Mouse (Mus musculus) midbrain, embryonic 15.5 days (tissue): ENCODE measurements around the gene Atxn2. TPM values are rescaled to one million over a fixed set of nuclear protein-coding genes. Genes with fewer than 3 reads are reported as not detected.

Experiments used
- ATAC-seq: fragments of 200-750 bp; cut with Nextera tagmentation; replicated peaks from 2 replicates; pipeline ENCODE4 v1.8.0; 2017; ENCODE audit warnings: moderate TSS enrichment
- H3K27ac ChIP-seq: fragments of 300-500 bp; sonication (generic); 2 replicates; pipeline ENCODE4 v1.5.1; 2015; ENCODE audit warnings: mild to moderate bottlenecking, inconsistent platforms
- H3K27me3 ChIP-seq: fragments of 300-500 bp; sonication (generic); replicated peaks from 2 replicates; pipeline ENCODE4 v1.6.1; 2015; ENCODE audit warnings: inconsistent platforms
- H3K36me3 ChIP-seq: fragments of 300-500 bp; sonication (generic); replicated peaks from 2 replicates; pipeline ENCODE4 v1.6.1; 2015; ENCODE audit warnings: inconsistent platforms
- H3K4me1 ChIP-seq: fragments of 300-500 bp; sonication (generic); 2 replicates; pipeline ENCODE4 v1.6.1; 2015; ENCODE audit warnings: inconsistent platforms
- H3K4me2 ChIP-seq: fragments of 300-500 bp; sonication (generic); 2 replicates; pipeline ENCODE4 v1.6.1; 2015; ENCODE audit warnings: inconsistent platforms, mild to moderate bottlenecking, moderate library complexity
- H3K4me3 ChIP-seq: fragments of 300-500 bp; sonication (generic); 2 replicates; pipeline ENCODE4 v1.5.1; 2015; ENCODE audit warnings: mild to moderate bottlenecking, inconsistent platforms
- H3K9ac ChIP-seq: fragments of 300-500 bp; sonication (generic); 2 replicates; pipeline ENCODE4 v1.6.1; 2015; ENCODE audit warnings: mild to moderate bottlenecking, inconsistent platforms
- H3K9me3 ChIP-seq: fragments of 300-500 bp; sonication (generic); 2 replicates; pipeline ENCODE4 v1.6.1; 2016; ENCODE audit warnings: inconsistent platforms
- WGBS: fragments of 180-500 bp; shearing (Covaris S2); methylation state at CpG from one replicate; pipeline ENCODE4 v1.1.7; 2015; ENCODE audit warnings: mixed read lengths; 5-methylcytosine and 5-hydroxymethylcytosine counted together
- polyA plus RNA-seq: library from polyadenylated mRNA; unstranded; fragments of >200 nt; fragmentation: Nextera tagmentation; extraction: Ambion mirVana; gene quantifications from 2 replicates; pipeline ENCODE4 v1.2.1, GENCODE M21; 2015

The Atxn2 gene
- 107 and 111 TPM in 2 replicates for polyA plus RNA-seq

- peaks cover 37% of the 10 kb centered on the region for H3K4me1 ChIP-seq
- no peaks in the 10 kb centered on the region for H3K36me3 ChIP-seq
- ATAC-seq, result peak; percentile 79
- peak within 1 kb of the TSS; percentile 96 for H3K4me2 ChIP-seq
- H3K4me3 ChIP-seq, result peak within 1 kb of the TSS; percentile 96
- H3K27me3 ChIP-seq, result no peaks in the 10 kb centered on the region
- under 1% methylated on average over 73 of the region's 103 CpGs for WGBS
- H3K9me3 ChIP-seq, result no peaks in the 10 kb centered on the region
- peak within 1 kb of the TSS; percentile 98 for H3K27ac ChIP-seq
- peak within 1 kb of the TSS; percentile 99 for H3K9ac ChIP-seq
Observed at GRCm38 (mm10) chr5:121711174-121711927, at the start of gene Atxn2. Gene Atxn2 (plus strand): TSS chr5:121711337.

- H3K4me3 ChIP-seq, result peak overlapping the region; percentile 59
- peaks cover 23% of the 10 kb centered on the region for H3K4me1 ChIP-seq
- peak overlapping the region; percentile 71 for H3K9ac ChIP-seq
- H3K36me3 ChIP-seq, result peaks cover 9% of the 10 kb centered on the region
- no peak for ATAC-seq
- WGBS, result 81% methylated on average over 5 of the region's 5 CpGs
- H3K4me2 ChIP-seq, result peak overlapping the region; percentile 68
- H3K9me3 ChIP-seq, result no peaks in the 10 kb centered on the region
- no peak overlapping the region for H3K27ac ChIP-seq
- no peaks in the 10 kb centered on the region for H3K27me3 ChIP-seq
Observed at GRCm38 (mm10) chr5:121661494-121661893, 49.6 kb upstream of the Atxn2 start.

GRCm38 (mm10) chr5:121663456-121663855 is 47.7 kb upstream of the Atxn2 start:
- no peaks in the 10 kb centered on the region for H3K27me3 ChIP-seq
- no peaks in the 10 kb centered on the region for H3K9me3 ChIP-seq
- H3K36me3 ChIP-seq, result peaks cover 9% of the 10 kb centered on the region
- no peak for ATAC-seq
- H3K27ac ChIP-seq, result no peak overlapping the region
- no peak overlapping the region for H3K4me3 ChIP-seq
- H3K9ac ChIP-seq, result no peak overlapping the region
- no peak overlapping the region for H3K4me2 ChIP-seq
- WGBS, result 90% methylated on average over 8 of the region's 8 CpGs
- peaks cover 23% of the 10 kb centered on the region for H3K4me1 ChIP-seq

- Histone ChIP-seq H3K4me2 (no peak overlapping the region), H3K27me3 (no peaks in the 10 kb centered on the region), H3K36me3 (peaks cover 9% of the 10 kb centered on the region), H3K9me3 (no peaks in the 10 kb centered on the region), H3K4me3 (no peak overlapping the region), H3K27ac (no peak overlapping the region), H3K4me1 (peaks cover 23% of the 10 kb centered on the region), H3K9ac (no peak overlapping the region)
- ATAC-seq, result no peak
- 93% methylated on average over 6 of the region's 6 CpGs for WGBS
Observed at GRCm38 (mm10) chr5:121664078-121664477, 47.1 kb upstream of the Atxn2 start.

GRCm38 (mm10) chr5:121664971-121665370 is 46.2 kb upstream of the Atxn2 start:
- Histone ChIP-seq H3K27ac (no peak overlapping the region), H3K9me3 (no peaks in the 10 kb centered on the region), H3K4me1 (peaks cover 17% of the 10 kb centered on the region), H3K4me2 (no peak overlapping the region), H3K9ac (no peak overlapping the region), H3K4me3 (no peak overlapping the region), H3K27me3 (no peaks in the 10 kb centered on the region), H3K36me3 (peaks cover 9% of the 10 kb centered on the region)
- no peak for ATAC-seq
- WGBS, result 96% methylated on average over 9 of the region's 9 CpGs

- H3K27me3 ChIP-seq, result no peaks in the 10 kb centered on the region
- H3K9ac ChIP-seq, result no peak overlapping the region
- H3K36me3 ChIP-seq, result peaks cover 13% of the 10 kb centered on the region
- WGBS, result 98% methylated on average over 4 of the region's 4 CpGs
- no peak overlapping the region for H3K27ac ChIP-seq
- no peak for ATAC-seq
- H3K4me2 ChIP-seq, result no peak overlapping the region
- no peak overlapping the region for H3K4me3 ChIP-seq
- H3K4me1 ChIP-seq, result peaks cover 6% of the 10 kb centered on the region
- no peaks in the 10 kb centered on the region for H3K9me3 ChIP-seq
Observed at GRCm38 (mm10) chr5:121667067-121667466, 44.1 kb upstream of the Atxn2 start.

- H3K9me3 ChIP-seq, result no peaks in the 10 kb centered on the region
Observed at GRCm38 (mm10) chr5:121668411-121668810, 42.7 kb upstream of the Atxn2 start.

GRCm38 (mm10) chr5:121670412-121670811 is 40.7 kb upstream of the Atxn2 start:
- H3K9me3 ChIP-seq, result no peaks in the 10 kb centered on the region
- no peak overlapping the region for H3K4me2 ChIP-seq
- 80% methylated on average over 3 of the region's 3 CpGs for whole genome bisulfite sequencing
- H3K36me3 ChIP-seq, result peaks cover 12% of the 10 kb centered on the region
- no peak overlapping the region for H3K27ac ChIP-seq
- no peaks in the 10 kb centered on the region for H3K4me1 ChIP-seq
- H3K27me3 ChIP-seq, result no peaks in the 10 kb centered on the region
- no peak overlapping the region for H3K9ac ChIP-seq
- no peak for ATAC-seq
- H3K4me3 ChIP-seq, result no peak overlapping the region

More at GRCm38 (mm10) chr5:121668411-121668810, 42.7 kb upstream of the Atxn2 start:
- no peak overlapping the region for H3K4me2 ChIP-seq
- no peak overlapping the region for H3K9ac ChIP-seq
- H3K27me3 ChIP-seq, result no peaks in the 10 kb centered on the region
- peaks cover 15% of the 10 kb centered on the region for H3K36me3 ChIP-seq
- no peak for ATAC-seq
- WGBS, result 89% methylated on average over 6 of the region's 6 CpGs
- H3K4me3 ChIP-seq, result no peak overlapping the region
- no peak overlapping the region for H3K27ac ChIP-seq
- no peaks in the 10 kb centered on the region for H3K4me1 ChIP-seq

- H3K27me3 ChIP-seq, result no peaks in the 10 kb centered on the region
- no peak overlapping the region for H3K9ac ChIP-seq
- H3K4me3 ChIP-seq, result no peak overlapping the region
- 100% methylated on average over 2 of the region's 2 CpGs for WGBS
- no peaks in the 10 kb centered on the region for H3K4me1 ChIP-seq
- no peak for ATAC-seq
- no peak overlapping the region for H3K27ac ChIP-seq
- no peaks in the 10 kb centered on the region for H3K9me3 ChIP-seq
- H3K36me3 ChIP-seq, result peaks cover 73% of the 10 kb centered on the region
- H3K4me2 ChIP-seq, result no peak overlapping the region
Observed at GRCm38 (mm10) chr5:121682250-121682649, 28.9 kb upstream of the Atxn2 start.

GRCm38 (mm10) chr5:121685495-121685894 is 25.6 kb upstream of the Atxn2 start:
- no peaks in the 10 kb centered on the region for H3K27me3 ChIP-seq
- no peak for ATAC-seq
- H3K4me3 ChIP-seq, result no peak overlapping the region
- no peaks in the 10 kb centered on the region for H3K4me1 ChIP-seq
- 87% methylated on average over 6 of the region's 6 CpGs for WGBS
- no peaks in the 10 kb centered on the region for H3K9me3 ChIP-seq
- no peak overlapping the region for H3K4me2 ChIP-seq
- no peak overlapping the region for H3K27ac ChIP-seq
- peaks cover 42% of the 10 kb centered on the region for H3K36me3 ChIP-seq
- H3K9ac ChIP-seq, result no peak overlapping the region

GRCm38 (mm10) chr5:121686113-121686898 is 24.8 kb upstream of the Atxn2 start:
- H3K4me3 ChIP-seq, result no peak overlapping the region
- H3K9me3 ChIP-seq, result no peaks in the 10 kb centered on the region
- no peak overlapping the region for H3K4me2 ChIP-seq
- H3K27ac ChIP-seq, result no peak overlapping the region
- H3K36me3 ChIP-seq, result peaks cover 35% of the 10 kb centered on the region
- no peaks in the 10 kb centered on the region for H3K4me1 ChIP-seq
- 80% methylated on average over 15 of the region's 15 CpGs for WGBS
- H3K27me3 ChIP-seq, result no peaks in the 10 kb centered on the region
- no peak for ATAC-seq
- no peak overlapping the region for H3K9ac ChIP-seq

GRCm38 (mm10) chr5:121690482-121691211 is 20.5 kb upstream of the Atxn2 start:
- no peak overlapping the region for H3K9ac ChIP-seq
- H3K9me3 ChIP-seq, result no peaks in the 10 kb centered on the region
- H3K4me2 ChIP-seq, result no peak overlapping the region
- no peak overlapping the region for H3K27ac ChIP-seq
- H3K36me3 ChIP-seq, result peaks cover 10% of the 10 kb centered on the region; the same call in 1 of the 2 replicates
- H3K4me3 ChIP-seq, result no peak overlapping the region
- H3K27me3 ChIP-seq, result no peaks in the 10 kb centered on the region
- no peaks in the 10 kb centered on the region for H3K4me1 ChIP-seq
- ATAC-seq, result no peak
- 76% methylated on average over 7 of the region's 7 CpGs for WGBS
